Mouse (Mus musculus) embryonic facial prominence, embryonic 13.5 days (tissue): ENCODE measurements around the gene Frat1. TPM values are rescaled to one million over a fixed set of nuclear protein-coding genes. Genes with fewer than 3 reads are reported as not detected.
A peak's percentile ranks its signal among the peaks of the same experiment; 100 is the strongest.

ENCODE experiments used
- ATAC-seq: fragments of 200-750 bp; cut with Nextera tagmentation; 2 replicates; pipeline ENCODE4 v1.8.0; 2017; ENCODE audit warnings: low read depth; ENCODE audit not compliant: insufficient number of reproducible peaks, insufficient read depth, low FRiP score, low TSS enrichment
- H3K27ac ChIP-seq: fragments of 300-500 bp; sonication (generic); 2 replicates; pipeline ENCODE4 v1.5.1; 2015; ENCODE audit warnings: moderate library complexity, mild to moderate bottlenecking, inconsistent platforms
- H3K27me3 ChIP-seq: fragments of 300-500 bp; sonication (generic); 2 replicates; pipeline ENCODE4 v1.6.1; 2015; ENCODE audit warnings: mild to moderate bottlenecking, inconsistent platforms
- H3K36me3 ChIP-seq: fragments of 300-500 bp; sonication (generic); 2 replicates; pipeline ENCODE4 v1.6.1; 2015; ENCODE audit warnings: mild to moderate bottlenecking, inconsistent platforms
- H3K4me1 ChIP-seq: fragments of 300-500 bp; sonication (generic); 2 replicates; pipeline ENCODE4 v1.6.1; 2015; ENCODE audit warnings: inconsistent platforms
- H3K4me2 ChIP-seq: fragments of 300-500 bp; sonication (generic); 2 replicates; pipeline ENCODE4 v1.6.1; 2015; ENCODE audit warnings: moderate library complexity, mild to moderate bottlenecking, inconsistent platforms
- H3K4me3 ChIP-seq: fragments of 300-500 bp; sonication (generic); 2 replicates; pipeline ENCODE4 v1.5.1; 2015; ENCODE audit warnings: mild to moderate bottlenecking, inconsistent platforms
- H3K9ac ChIP-seq: fragments of 300-500 bp; sonication (generic); 2 replicates; pipeline ENCODE4 v1.6.1; 2015; ENCODE audit warnings: mild to moderate bottlenecking, inconsistent platforms
- H3K9me3 ChIP-seq: fragments of 300-500 bp; sonication (generic); 2 replicates; pipeline ENCODE4 v1.6.1; 2016; ENCODE audit warnings: inconsistent platforms
- WGBS: fragments of 180-500 bp; shearing (Covaris S2); methylation state at CpG from one replicate; pipeline ENCODE4 v1.1.7; 2015; ENCODE audit warnings: mixed read lengths; 5-methylcytosine and 5-hydroxymethylcytosine counted together
- polyA plus RNA-seq: library from polyadenylated mRNA; unstranded; fragments of >200 nt; fragmentation: Nextera tagmentation; extraction: Ambion mirVana; gene quantifications from 2 replicates; pipeline ENCODE4 v1.2.1, GENCODE M21; 2015

Gene Frat1
- polyA plus RNA-seq = 6.9 and 7.4 TPM in 2 replicates

DNA sequence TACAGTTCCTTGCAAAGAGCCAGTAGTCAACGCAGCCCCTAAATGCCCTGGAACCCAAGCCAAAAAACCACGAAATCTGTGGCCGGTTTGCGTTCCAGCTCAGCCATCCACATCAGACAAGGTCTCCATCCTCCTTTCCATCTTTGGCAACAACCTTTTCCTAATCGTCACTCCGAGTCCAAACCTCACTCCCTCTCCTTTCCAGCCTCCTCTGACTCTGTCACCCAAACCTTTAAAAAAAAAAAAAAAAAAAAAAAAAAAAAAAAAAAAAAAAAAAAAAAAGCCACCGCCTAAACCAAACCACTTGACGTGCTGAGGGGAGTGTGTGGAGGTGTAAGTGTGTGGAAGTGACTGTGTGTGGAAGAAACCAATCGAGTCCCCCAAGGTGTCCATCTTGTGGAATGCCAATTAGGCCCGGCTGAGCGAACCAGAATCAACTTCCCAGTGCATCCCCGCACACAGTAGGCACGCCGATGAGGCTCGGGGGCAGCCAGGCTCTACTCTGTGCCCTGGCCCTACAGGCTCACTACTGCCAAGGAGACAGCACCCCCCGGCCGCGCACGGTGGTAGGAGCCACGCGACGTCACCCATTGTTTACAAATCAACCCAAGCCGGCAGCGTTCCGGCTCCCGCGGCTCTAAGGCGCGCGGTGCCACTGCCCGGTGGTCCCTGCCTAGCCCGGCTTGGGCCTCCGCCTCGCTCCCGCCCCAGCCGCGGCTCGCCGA lies at the start of gene Frat1:
TSS of gene Frat1 (plus strand) at position 590 of the 725 bp plus-strand sequence.
- Histone ChIP-seq H3K4me3 (peak within 1 kb of the TSS; percentile 73), H3K4me2 (peak within 1 kb of the TSS; percentile 98), H3K27me3 (peaks cover 37% of the 10 kb centered on the region), H3K4me1 (peaks cover 21% of the 10 kb centered on the region), H3K27ac (peak within 1 kb of the TSS; percentile 84), H3K9me3 (no peaks in the 10 kb centered on the region), H3K9ac (peak within 1 kb of the TSS; percentile 75), H3K36me3 (no peaks in the 10 kb centered on the region)
- WGBS = under 1% methylated on average over 39 of the region's 39 CpGs
- ATAC-seq = peak; percentile 90

DNA sequence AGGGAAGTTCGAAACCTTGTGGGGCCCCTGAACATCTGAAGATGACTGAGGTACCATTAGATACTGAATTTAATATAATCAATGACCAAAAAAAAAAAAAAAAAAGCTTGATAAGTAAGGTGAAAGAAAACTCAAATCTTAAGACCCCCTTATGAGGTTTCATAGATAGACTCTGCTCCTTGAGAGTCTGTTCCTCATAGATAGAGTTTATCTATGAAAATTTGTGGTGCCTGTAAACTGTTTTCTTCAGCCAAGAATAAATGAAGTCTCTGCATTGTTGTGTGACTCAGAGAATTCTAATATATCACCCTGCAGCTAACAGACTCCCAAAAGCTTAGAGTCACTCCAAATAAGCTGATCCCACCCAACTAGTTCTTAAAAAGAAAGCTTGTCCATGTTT lies 42.9 kb upstream of the Frat1 start:
- no peaks in the 10 kb centered on the region for H3K27me3 ChIP-seq
- H3K9ac ChIP-seq = no peak overlapping the region
- no peak overlapping the region for H3K27ac ChIP-seq
- no peak overlapping the region for H3K4me3 ChIP-seq
- H3K36me3 ChIP-seq = peaks cover 35% of the 10 kb centered on the region
- 94% methylated on average over 1 of the region's 1 CpGs for WGBS
- no peaks in the 10 kb centered on the region for H3K4me1 ChIP-seq
- no peak overlapping the region for H3K4me2 ChIP-seq
- ATAC-seq = no peak
- no peaks in the 10 kb centered on the region for H3K9me3 ChIP-seq

DNA sequence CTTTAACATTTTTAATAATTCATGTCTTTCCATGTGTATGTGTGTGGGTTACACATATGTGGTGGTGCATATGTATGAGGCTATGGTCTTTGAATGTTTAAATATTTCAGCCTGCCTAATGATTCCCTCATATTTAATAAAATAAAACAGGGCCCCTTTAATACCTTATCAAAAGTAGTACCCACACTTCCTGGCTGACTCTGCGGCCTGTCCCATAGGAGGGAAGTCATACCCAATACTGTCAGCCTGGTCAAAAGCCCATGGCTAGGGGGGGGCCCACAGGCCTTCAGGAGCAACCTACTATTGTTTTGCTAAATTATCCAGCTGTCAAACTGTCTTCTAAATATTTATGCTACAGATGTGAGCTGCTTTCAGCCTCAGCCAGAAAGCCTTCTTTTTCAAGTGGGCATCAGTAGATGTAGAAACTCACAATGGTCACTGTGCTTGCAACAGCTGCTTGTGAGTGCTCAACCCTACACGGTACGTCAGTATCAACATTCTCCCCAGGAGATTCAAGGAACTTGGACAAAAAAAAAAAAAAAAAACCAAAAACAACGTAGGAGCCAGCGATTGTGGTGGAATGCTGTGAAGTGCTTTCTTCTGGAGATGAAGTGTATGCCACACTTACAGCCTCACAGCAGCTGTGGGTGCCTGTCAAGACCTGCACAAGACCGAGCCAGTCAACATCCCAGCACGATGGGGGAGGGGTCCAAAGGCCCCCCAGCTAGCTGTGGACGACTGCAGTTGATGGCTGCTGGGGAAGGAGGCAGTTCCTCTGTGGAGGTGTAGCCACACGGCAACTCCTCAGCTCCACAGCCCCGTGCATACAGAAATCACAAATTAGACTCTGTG lies 40.4 kb upstream of the Frat1 start:
- whole genome bisulfite sequencing = 67% methylated on average over 10 of the region's 10 CpGs
- no peak for ATAC-seq
- Histone ChIP-seq H3K4me1 (no peaks in the 10 kb centered on the region), H3K4me2 (no peak overlapping the region), H3K9ac (no peak overlapping the region), H3K27me3 (no peaks in the 10 kb centered on the region), H3K9me3 (no peaks in the 10 kb centered on the region), H3K27ac (no peak overlapping the region), H3K4me3 (no peak overlapping the region), H3K36me3 (peaks cover 25% of the 10 kb centered on the region)

DNA sequence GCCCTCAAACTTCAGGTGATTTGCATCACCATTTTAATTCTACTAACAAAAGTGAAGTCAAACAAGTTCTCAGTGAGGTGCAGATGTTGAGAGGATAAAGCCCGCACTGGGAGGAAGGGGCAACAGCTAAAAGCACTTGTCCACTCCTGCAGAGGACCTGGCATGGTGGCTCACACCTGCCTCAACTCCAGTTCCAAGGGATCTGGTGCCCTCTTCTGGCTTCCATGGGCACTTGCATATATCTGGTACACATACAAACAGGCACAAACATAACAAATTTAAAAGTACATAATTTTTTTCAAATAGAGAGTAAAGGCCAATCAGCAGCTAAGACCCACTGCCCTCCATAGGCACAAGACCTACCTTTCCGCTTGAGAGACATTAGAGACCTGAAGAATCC lies 38.4 kb upstream of the Frat1 start:
- Histone ChIP-seq H3K9ac (no peak overlapping the region), H3K27ac (no peak overlapping the region), H3K4me1 (peaks cover 12% of the 10 kb centered on the region; the same call in 1 of the 2 replicates), H3K9me3 (no peaks in the 10 kb centered on the region), H3K36me3 (peaks cover 9% of the 10 kb centered on the region), H3K4me2 (no peak overlapping the region), H3K27me3 (no peaks in the 10 kb centered on the region), H3K4me3 (no peak overlapping the region)
- 89% methylated on average over 2 of the region's 2 CpGs for WGBS
- ATAC-seq = no peak

- H3K27ac ChIP-seq = no peak overlapping the region
- 81% methylated on average over 1 of the region's 1 CpGs for WGBS
- H3K4me1 ChIP-seq = peaks cover 25% of the 10 kb centered on the region
Observed at GRCm38 (mm10) chr19:41792934-41793486, 36.8 kb upstream of the Frat1 start.

DNA sequence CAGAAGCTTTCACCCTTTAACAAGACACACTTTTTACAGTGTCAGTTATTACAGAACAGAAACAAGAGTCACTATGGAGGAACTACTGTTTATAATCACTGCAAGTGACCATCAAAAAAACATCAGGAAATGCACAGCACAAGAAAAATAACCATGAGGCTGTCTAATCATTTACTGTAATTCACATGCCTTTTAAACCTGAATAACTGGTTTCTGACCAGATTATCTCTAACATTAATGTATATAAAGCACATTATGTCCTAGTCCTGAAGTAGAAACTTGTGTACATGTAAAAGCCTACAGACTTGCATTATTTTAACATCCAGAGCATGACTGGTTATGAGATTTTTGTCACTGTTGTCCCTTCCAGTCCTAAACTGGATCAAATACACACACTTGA lies 35.8 kb upstream of the Frat1 start:
- no peak overlapping the region for H3K9ac ChIP-seq
- H3K27me3 ChIP-seq = no peaks in the 10 kb centered on the region; the same call in 1 of the 2 replicates
- no peak overlapping the region for H3K4me3 ChIP-seq
- H3K36me3 ChIP-seq = peaks cover 3% of the 10 kb centered on the region; the same call in 1 of the 2 replicates
- no peak overlapping the region for H3K27ac ChIP-seq
- ATAC-seq = no peak
- peaks cover 25% of the 10 kb centered on the region for H3K4me1 ChIP-seq
- H3K4me2 ChIP-seq = no peak overlapping the region
- no peaks in the 10 kb centered on the region for H3K9me3 ChIP-seq

More at GRCm38 (mm10) chr19:41792934-41793486, 36.8 kb upstream of the Frat1 start:
- Histone ChIP-seq H3K4me2 (no peak overlapping the region), H3K4me3 (no peak overlapping the region), H3K27me3 (no peaks in the 10 kb centered on the region; the same call in 1 of the 2 replicates), H3K9me3 (no peaks in the 10 kb centered on the region), H3K36me3 (peaks cover 3% of the 10 kb centered on the region; the same call in 1 of the 2 replicates), H3K9ac (no peak overlapping the region)
- ATAC-seq = no peak

DNA sequence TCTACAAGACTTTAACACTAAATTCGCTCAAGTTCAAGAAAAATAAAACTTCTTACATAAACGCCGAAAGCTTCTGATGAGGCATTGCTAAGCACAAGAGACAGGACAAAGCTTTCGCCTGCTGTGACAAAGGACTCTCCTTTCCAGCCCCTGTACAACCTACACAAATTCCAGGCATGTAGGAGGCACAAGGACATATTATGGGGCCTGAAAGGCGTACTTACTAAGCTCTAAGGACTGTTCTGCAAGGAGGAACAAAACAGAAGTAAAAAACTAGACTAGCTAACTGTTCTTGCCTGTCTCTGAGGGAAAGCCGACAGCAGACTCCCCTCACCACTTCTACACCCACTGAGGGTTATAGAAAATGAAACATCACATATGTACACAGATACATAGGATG lies 34.9 kb upstream of the Frat1 start:
- no peaks in the 10 kb centered on the region for H3K36me3 ChIP-seq
- H3K4me3 ChIP-seq = no peak overlapping the region
- no peak overlapping the region for H3K9ac ChIP-seq
- no peaks in the 10 kb centered on the region; the same call in 1 of the 2 replicates for H3K27me3 ChIP-seq
- no peak overlapping the region for H3K27ac ChIP-seq
- peaks cover 26% of the 10 kb centered on the region for H3K4me1 ChIP-seq
- 84% methylated on average over 6 of the region's 6 CpGs for WGBS
- no peaks in the 10 kb centered on the region for H3K9me3 ChIP-seq
- ATAC-seq = no peak
- H3K4me2 ChIP-seq = no peak overlapping the region

- no peaks in the 10 kb centered on the region; the same call in 1 of the 2 replicates for H3K27me3 ChIP-seq
- no peak for ATAC-seq
- WGBS = 45% methylated on average over 3 of the region's 3 CpGs
- peaks cover 39% of the 10 kb centered on the region for H3K4me1 ChIP-seq
- H3K27ac ChIP-seq = peak overlapping the region; percentile 62
- H3K9me3 ChIP-seq = no peaks in the 10 kb centered on the region
- H3K4me2 ChIP-seq = peak overlapping the region; percentile 30
- H3K36me3 ChIP-seq = no peaks in the 10 kb centered on the region
- no peak overlapping the region for H3K4me3 ChIP-seq
- no peak overlapping the region for H3K9ac ChIP-seq
Observed at GRCm38 (mm10) chr19:41796148-41796760, 33.5 kb upstream of the Frat1 start.

DNA sequence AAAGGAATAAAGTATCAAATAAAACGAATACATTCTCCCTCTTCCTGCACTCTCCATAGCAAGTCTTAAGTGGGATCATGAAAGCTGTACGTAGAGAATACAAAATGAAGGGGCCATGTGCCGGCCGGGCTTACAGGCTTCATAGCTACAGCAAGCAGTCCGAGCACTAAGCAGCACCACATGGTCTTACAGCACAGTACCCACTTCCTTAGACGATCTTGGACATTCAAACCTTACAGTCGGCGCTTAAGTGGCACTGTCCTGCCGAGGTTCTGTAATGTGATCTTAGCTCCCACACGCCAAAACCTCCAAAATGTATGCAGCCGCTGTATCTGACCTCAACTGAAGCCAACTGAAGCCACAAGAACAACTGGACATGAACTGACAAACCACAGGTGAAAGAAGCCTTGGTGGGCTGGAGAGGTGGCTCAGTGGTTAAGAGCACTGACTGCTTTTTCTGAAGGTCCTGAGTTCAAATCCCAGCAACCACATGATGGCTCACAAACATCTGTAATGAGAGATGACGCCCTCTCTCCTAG lies 32.9 kb upstream of the Frat1 start:
- Histone ChIP-seq H3K27me3 (no peaks in the 10 kb centered on the region; the same call in 1 of the 2 replicates), H3K27ac (peak overlapping the region; percentile 62), H3K9ac (no peak overlapping the region), H3K4me1 (peaks cover 39% of the 10 kb centered on the region), H3K36me3 (no peaks in the 10 kb centered on the region), H3K4me2 (peak overlapping the region; percentile 30), H3K4me3 (no peak overlapping the region), H3K9me3 (no peaks in the 10 kb centered on the region)
- 53% methylated on average over 12 of the region's 12 CpGs for WGBS
- ATAC-seq = no peak

DNA sequence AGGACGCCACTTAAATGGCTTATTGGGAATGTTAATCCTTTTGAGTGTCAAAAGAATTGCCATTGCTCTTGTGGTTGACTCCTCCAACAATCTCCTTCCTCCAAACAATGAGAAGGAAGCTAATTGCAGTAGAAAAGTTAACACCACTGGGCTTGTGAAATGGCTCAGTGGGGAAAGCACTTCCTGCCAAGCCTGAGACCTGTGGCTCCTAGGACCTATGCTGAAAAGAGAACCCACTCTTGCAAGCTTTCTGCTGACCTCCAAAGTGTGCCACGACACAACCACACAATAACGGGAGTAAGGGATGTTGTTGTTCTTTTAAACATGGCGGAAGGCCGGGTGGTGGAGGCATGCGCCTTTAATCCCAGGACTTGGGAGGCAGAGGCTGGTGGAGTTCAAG lies 32.2 kb upstream of the Frat1 start:
- no peak for ATAC-seq
- 94% methylated on average over 6 of the region's 6 CpGs for WGBS

DNA sequence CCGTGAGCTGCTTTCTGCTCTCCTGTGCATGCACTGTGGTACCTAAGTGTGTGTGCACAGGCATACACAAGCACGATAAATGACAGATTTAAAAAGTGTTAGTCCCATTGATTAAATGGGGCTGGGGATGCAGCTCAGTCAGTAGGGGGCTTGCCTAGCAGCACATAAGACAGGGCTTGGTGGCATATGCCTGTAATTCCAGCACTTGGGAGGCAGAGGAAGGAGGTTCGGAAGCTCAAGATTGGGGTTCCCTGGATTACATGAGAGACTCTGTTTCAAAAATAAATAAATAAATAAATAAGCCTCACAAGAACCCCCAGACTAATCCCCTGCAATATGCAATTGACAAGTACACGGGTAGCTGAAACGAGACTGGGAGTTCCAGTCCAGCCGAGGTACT lies 29.3 kb upstream of the Frat1 start:
- Histone ChIP-seq H3K27me3 (no peaks in the 10 kb centered on the region; the same call in 1 of the 2 replicates), H3K4me2 (peak overlapping the region; percentile 79), H3K36me3 (no peaks in the 10 kb centered on the region), H3K27ac (no peak overlapping the region), H3K4me1 (peaks cover 38% of the 10 kb centered on the region), H3K9ac (peak overlapping the region; percentile 90; the same call in 1 of the 2 replicates), H3K4me3 (peak overlapping the region; percentile 93), H3K9me3 (no peaks in the 10 kb centered on the region)
- ATAC-seq = no peak
- WGBS = 47% methylated on average over 6 of the region's 6 CpGs

More for the DNA sequence above, 32.2 kb upstream of the Frat1 start:
- Histone ChIP-seq H3K9me3 (no peaks in the 10 kb centered on the region), H3K27ac (no peak overlapping the region), H3K9ac (no peak overlapping the region), H3K4me2 (no peak overlapping the region), H3K36me3 (no peaks in the 10 kb centered on the region), H3K4me1 (peaks cover 42% of the 10 kb centered on the region), H3K4me3 (no peak overlapping the region), H3K27me3 (no peaks in the 10 kb centered on the region; the same call in 1 of the 2 replicates)
